Mouse (Mus musculus): Measurements from ENCODE around the gene Exog. TPM values are rescaled to one million over a fixed set of nuclear protein-coding genes. Genes with fewer than 3 reads are reported as not detected.
A peak's percentile ranks its signal among the peaks of the same experiment; 100 is the strongest.

The Exog gene
- 10 to 100 TPM; 28.8 to 29.0 TPM for total RNA-seq (2021)

DNA sequence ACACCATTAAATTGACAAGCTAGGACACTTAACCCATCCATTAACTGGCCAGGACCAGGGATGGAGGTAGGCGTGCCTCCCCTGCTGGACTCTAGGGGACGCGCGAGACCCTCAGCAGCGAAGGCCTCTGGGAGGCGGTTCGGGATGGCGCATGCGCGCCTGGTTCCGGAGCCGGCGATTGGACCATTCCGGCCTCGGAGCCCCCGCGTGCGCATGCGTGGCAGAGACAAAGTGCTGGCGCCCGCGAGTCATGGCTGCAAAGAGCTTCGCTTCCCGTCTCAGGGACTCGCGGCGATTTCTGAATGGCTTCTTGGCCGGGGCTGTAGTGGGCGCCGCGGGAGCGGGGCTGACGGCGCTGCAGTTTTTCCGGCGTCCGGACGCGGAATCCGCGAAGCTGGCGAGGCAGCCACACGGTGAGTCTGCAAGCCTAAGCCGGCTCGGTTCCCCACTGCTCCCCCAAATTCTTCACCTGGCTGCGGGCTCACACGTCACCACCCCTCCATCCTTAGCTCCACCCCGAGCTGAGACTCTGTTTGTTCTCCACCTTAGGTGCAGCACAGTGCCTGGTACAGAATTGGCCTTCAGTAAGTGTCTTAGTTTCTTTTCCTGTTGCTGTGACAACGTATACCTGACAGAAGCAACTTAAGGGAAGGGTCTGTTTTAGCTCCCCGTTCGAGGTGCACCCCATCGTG, at the start of gene Exog:
Gene Exog, plus strand, starts transcription at position 206 of the 692 bp plus-strand sequence.
- intact Hi-C loops (cut with DNase I): no loop called here
- peak; percentile 100 for DNase-seq

DNA sequence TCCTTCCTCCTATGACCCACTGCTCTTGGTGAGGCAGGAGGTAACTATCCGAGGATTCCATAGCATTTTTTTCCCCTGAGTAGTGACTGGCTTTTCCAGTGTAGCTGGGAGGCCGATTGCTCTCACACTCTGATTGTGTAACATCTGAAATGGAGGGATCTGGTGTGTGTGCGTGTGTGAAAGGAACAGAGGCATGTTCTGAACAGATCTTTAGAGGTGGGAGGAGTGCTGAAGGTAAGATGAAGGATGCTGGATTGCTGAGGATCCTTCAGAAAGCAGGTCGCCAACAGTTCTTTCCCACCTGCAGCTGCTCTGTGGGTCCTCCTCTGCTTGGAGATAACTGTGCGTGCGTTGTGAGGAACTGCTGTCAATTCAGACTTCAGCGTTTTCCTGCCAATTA, 43.4 kb upstream of the Exog start:
- intact Hi-C loops (cut with DNase I): no loop called here

GRCm38 (mm10) chr9:119401801-119402214, 42.9 kb upstream of the Exog start, which contains the start of gene Acvr2b:
Acvr2b (plus strand) TSS chr9:119402118.
- DNase-seq: peak; percentile 99
- intact Hi-C loops (cut with DNase I): no loop called here

More for the DNA sequence above, 43.4 kb upstream of the Exog start:
- no peak for DNase-seq

- intact Hi-C loops (cut with DNase I): no loop called here
- peak; percentile 54 for DNase-seq
Observed at GRCm38 (mm10) chr9:119402253-119403235, 42.2 kb upstream of the Exog start.

DNA sequence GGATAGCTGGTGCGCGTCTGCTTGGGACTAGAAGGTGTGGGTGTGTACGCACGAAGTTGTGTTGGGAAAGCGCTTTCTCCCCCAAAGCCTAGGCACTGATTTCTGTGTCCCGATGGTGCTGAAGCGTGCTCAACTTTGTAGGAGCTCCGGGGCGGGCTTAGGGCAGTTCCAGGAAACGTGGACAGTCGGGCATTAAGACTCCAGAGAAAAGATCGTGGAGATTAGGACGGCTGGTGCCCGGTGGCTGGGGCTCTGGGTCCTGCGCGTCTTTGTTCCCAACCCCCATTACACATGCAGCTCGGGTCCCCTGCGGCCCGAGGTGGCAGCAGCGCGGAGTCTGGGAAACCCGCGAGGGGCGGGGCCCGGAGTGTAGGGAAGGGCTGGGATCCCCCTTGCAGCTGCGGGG, 41.5 kb upstream of the Exog start:
- peak; percentile 72 for DNase-seq
- intact Hi-C loops (cut with DNase I): no loop called here

GRCm38 (mm10) chr9:119404090-119404489, 40.7 kb upstream of the Exog start:
- intact Hi-C loops (cut with DNase I): no loop called here
- DNase-seq: no peak

- no peak for DNase-seq
- intact Hi-C loops (cut with DNase I): no loop called here
Observed at GRCm38 (mm10) chr9:119407884-119408283, 36.9 kb upstream of the Exog start.

- DNase-seq: no peak
- intact Hi-C loops (cut with DNase I): no loop called here
Observed at GRCm38 (mm10) chr9:119408898-119409664, 35.7 kb upstream of the Exog start.

GRCm38 (mm10) chr9:119409864-119410263, 34.9 kb upstream of the Exog start:
- intact Hi-C loops (cut with DNase I): no loop called here
- no peak for DNase-seq

DNA sequence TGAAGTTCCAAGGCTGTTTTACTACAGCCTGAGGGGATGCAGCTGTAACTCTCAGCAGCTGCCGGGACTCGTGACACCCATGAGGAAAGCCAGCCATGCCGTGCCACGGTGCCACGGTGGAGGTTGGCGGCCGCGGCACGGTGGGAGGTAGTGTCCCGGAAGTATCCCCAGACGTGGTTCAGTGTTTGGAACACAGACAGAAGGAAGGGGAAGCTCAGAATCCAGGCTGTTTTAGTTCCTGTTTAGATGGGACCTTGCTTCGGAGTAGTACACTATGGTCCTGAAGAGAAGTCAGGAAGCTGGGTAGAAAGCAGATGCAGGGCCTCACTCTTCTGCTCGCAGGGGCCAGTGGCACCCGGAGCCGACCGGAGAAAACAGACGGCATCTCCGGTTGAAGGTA, 26.7 kb upstream of the Exog start:
- intact Hi-C loops (cut with DNase I): no loop called here
- DNase-seq: no peak

DNA sequence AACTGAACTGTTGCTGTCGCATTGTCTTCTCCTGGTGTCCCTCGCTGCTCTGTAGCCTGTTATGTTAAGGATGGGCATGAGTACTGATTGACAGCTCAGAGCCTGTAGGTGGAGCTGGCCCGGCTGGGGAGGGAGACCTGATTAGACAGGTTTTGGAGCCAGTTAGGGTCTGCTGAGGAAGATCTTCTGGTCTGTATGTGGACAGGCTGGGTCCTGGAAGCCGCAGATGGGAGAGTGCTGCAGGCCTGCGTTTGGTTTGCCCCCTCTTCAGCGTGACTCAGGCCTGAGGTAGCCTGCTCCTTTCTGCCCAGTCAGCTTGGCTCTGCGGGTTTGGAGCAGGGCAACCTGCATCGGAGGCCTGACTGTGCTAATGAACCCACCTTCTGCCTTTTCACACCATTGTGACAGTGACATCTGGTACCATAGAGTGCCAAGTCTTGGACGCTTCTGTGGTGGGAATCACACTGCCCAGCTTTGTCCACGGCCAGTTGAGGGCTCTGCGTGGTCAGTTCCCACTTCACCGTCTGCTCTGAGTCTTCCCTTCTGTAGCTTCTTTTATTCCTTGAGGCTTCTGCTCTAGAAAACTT, 24.8 kb upstream of the Exog start:
- peak; percentile 41 for DNase-seq
- intact Hi-C loops (cut with DNase I): no loop called here

- peak; percentile 48 for DNase-seq
Observed at GRCm38 (mm10) chr9:119425217-119425975, 19.3 kb upstream of the Exog start.

DNA sequence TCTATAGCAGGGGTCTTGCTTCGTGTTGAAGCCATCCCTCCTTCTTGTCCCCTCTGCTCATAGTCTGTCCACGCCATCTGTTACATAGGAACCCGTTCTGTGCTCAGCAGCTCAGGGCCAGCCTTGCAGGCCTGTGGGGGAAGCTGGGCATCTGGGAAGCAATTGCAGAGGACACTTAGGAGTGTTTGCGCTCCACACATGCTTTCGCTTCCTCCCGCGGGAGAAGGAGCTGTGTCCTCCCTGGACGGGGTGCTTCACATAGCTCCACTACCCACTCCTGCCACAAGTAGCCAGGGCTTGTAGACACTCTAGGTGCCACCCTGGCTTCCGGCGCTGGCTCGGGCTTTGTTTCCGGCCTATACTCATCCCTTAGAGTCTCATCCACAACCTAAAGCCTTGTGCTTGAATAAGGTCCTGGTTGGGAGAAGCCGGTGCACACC, 18.7 kb upstream of the Exog start:
- intact Hi-C loops (cut with DNase I): no loop called here
- DNase-seq: no peak

More at GRCm38 (mm10) chr9:119425217-119425975, 19.3 kb upstream of the Exog start:
- intact Hi-C loops (cut with DNase I): no loop called here

DNA sequence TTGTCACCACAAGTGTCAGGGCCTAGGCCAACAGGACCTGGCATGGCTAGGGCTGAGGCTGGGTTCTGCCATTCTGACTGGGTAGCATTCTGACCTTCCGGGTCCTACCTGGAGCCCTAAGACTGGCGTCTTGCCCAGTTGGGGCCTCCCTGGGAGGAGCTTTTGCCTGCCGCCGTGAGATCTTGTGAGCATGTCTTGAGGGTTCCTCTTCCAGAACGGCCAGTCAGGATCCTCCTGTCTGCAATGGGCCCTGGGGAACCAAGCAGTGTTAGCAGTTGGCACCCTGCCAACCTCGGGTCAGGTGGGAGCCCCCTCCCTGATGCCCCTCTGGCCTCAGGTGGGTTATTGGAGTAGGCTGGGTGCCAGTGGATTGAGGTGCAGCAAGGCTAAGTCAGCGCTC, 18.3 kb upstream of the Exog start:
- DNase-seq: no peak
- intact Hi-C loops (cut with DNase I): no loop called here

GRCm38 (mm10) chr9:119430311-119430710, 14.4 kb upstream of the Exog start:
- intact Hi-C loops (cut with DNase I): loop anchor here (10.0 kb wide), 1 partner anchor 76 kb away; the partner anchor contains the start of gene Xylb
- DNase-seq: peak; percentile 86

GRCm38 (mm10) chr9:119435855-119436254, 8.9 kb upstream of the Exog start:
- intact Hi-C loops (cut with DNase I): loop anchor here (10.0 kb wide), 1 partner anchor 81 kb away; the partner anchor contains the start of gene Xylb
- no peak for DNase-seq

GRCm38 (mm10) chr9:119438065-119438464, 6.7 kb upstream of the Exog start:
- DNase-seq: no peak
- intact Hi-C loops (cut with DNase I): loop anchor here (10.0 kb wide), 1 partner anchor 83 kb away; the partner anchor contains the start of gene Xylb

DNA sequence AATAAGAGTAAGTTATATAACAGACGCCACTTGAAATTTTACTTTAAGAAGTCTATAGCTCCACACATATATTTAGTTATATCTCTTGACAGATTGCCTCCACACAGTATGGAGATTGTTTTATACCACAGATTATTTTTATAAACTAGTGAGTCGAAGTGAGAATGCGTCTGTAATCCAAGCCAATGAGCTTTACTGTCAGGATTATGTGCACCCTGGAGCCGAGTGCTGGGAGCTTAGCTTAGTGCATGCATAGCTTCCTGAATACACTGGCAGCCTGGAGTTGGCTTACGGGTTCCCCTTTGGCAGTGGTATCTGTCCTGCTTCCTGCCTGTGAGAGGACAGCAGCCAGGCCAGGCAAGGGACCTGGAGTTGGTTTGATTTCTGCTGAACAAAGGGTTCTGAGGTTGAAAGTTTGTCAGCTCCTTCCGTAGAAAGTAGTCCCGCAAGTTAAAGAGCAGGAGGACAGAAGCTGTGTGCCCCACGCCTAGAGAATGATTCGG, 6.2 kb upstream of the Exog start:
- no peak for DNase-seq
- intact Hi-C loops (cut with DNase I): loop anchor here (10.0 kb wide), 1 partner anchor 84 kb away; the partner anchor contains the start of gene Xylb

- DNase-seq: no peak
- intact Hi-C loops (cut with DNase I): no loop called here
Observed at GRCm38 (mm10) chr9:119445737-119446136, 994 bp downstream of the Exog start.

Measured in left cerebral cortex, postnatal 4 days (tissue).